Mouse (Mus musculus): ENCODE measurements around the gene Fam71a. TPM values are rescaled to one million over a fixed set of nuclear protein-coding genes. Genes with fewer than 3 reads are reported as not detected.

The Fam71a gene
- polyA plus RNA-seq, 1 experiment from 2014 or later: not detected

GRCm38 (mm10) chr1:191193657-191194424 lies 29.2 kb upstream of the Fam71a start:
- Histone ChIP-seq H3K4me2 (ENCODE audit: low read length) (no peak overlapping the region), H3K9ac (replicated peaks; ENCODE audit: low read depth, low read length) (no peak overlapping the region), H3K27me3 (replicated peaks; ENCODE audit: control insufficient read depth, insufficient read depth, low read length) (peaks cover 5% of the 10 kb centered on the region; the same call in 1 of the 2 replicates), H3K9me3 (ENCODE audit: control insufficient read depth, low read length) (no peaks in the 10 kb centered on the region), H3K36me3 (ENCODE audit: control insufficient read depth, insufficient read depth) (no peaks in the 10 kb centered on the region), H3K4me3 (replicated peaks; ENCODE audit: low read length) (no peak overlapping the region), H3K4me1 (replicated peaks; ENCODE audit: control insufficient read depth, insufficient read depth, low read length) (no peaks in the 10 kb centered on the region), H3K27ac (ENCODE audit: low read length) (no peak overlapping the region)
- ATAC-seq: no peak
- 53% methylated on average over 14 of the region's 14 CpGs for WGBS

GRCm38 (mm10) chr1:191192751-191193150 lies 28.1 kb upstream of the Fam71a start:
- WGBS: 88% methylated on average over 6 of the region's 6 CpGs
- peaks cover 10% of the 10 kb centered on the region; the same call in 1 of the 2 replicates for H3K27me3 ChIP-seq (replicated peaks; ENCODE audit: control insufficient read depth, insufficient read depth, low read length)
- no peaks in the 10 kb centered on the region for H3K4me1 ChIP-seq (replicated peaks; ENCODE audit: control insufficient read depth, insufficient read depth, low read length)
- no peaks in the 10 kb centered on the region for H3K9me3 ChIP-seq (ENCODE audit: control insufficient read depth, low read length)
- H3K4me3 ChIP-seq (replicated peaks; ENCODE audit: low read length): no peak overlapping the region
- H3K9ac ChIP-seq (replicated peaks; ENCODE audit: low read depth, low read length): no peak overlapping the region
- ATAC-seq: no peak
- H3K4me2 ChIP-seq (ENCODE audit: low read length): no peak overlapping the region
- H3K27ac ChIP-seq (ENCODE audit: low read length): no peak overlapping the region
- H3K36me3 ChIP-seq (ENCODE audit: control insufficient read depth, insufficient read depth): no peaks in the 10 kb centered on the region

GRCm38 (mm10) chr1:191192213-191192612 lies 27.6 kb upstream of the Fam71a start:
- no peaks in the 10 kb centered on the region for H3K36me3 ChIP-seq (ENCODE audit: control insufficient read depth, insufficient read depth)
- H3K9me3 ChIP-seq (ENCODE audit: control insufficient read depth, low read length): no peaks in the 10 kb centered on the region
- H3K4me3 ChIP-seq (replicated peaks; ENCODE audit: low read length): no peak overlapping the region
- WGBS: 62% methylated on average over 6 of the region's 6 CpGs
- no peak overlapping the region for H3K9ac ChIP-seq (replicated peaks; ENCODE audit: low read depth, low read length)
- ATAC-seq: no peak
- no peak overlapping the region for H3K4me2 ChIP-seq (ENCODE audit: low read length)
- H3K27me3 ChIP-seq (replicated peaks; ENCODE audit: control insufficient read depth, insufficient read depth, low read length): peaks cover 14% of the 10 kb centered on the region
- no peak overlapping the region for H3K27ac ChIP-seq (ENCODE audit: low read length)
- H3K4me1 ChIP-seq (replicated peaks; ENCODE audit: control insufficient read depth, insufficient read depth, low read length): no peaks in the 10 kb centered on the region

- Histone ChIP-seq H3K4me3 (replicated peaks; ENCODE audit: low read length) (no peak overlapping the region), H3K4me1 (replicated peaks; ENCODE audit: control insufficient read depth, insufficient read depth, low read length) (peaks cover 16% of the 10 kb centered on the region), H3K27me3 (replicated peaks; ENCODE audit: control insufficient read depth, insufficient read depth, low read length) (peaks cover 34% of the 10 kb centered on the region), H3K27ac (ENCODE audit: low read length) (no peak overlapping the region), H3K4me2 (ENCODE audit: low read length) (no peak overlapping the region), H3K36me3 (ENCODE audit: control insufficient read depth, insufficient read depth) (no peaks in the 10 kb centered on the region), H3K9ac (replicated peaks; ENCODE audit: low read depth, low read length) (no peak overlapping the region), H3K9me3 (ENCODE audit: control insufficient read depth, low read length) (no peaks in the 10 kb centered on the region)
- WGBS: 48% methylated on average over 6 of the region's 6 CpGs
- no peak for ATAC-seq
Measured at GRCm38 (mm10) chr1:191189671-191190372, 25.2 kb upstream of the Fam71a start.

- no peak for ATAC-seq
- Histone ChIP-seq H3K27me3 (replicated peaks; ENCODE audit: control insufficient read depth, insufficient read depth, low read length) (peaks cover 62% of the 10 kb centered on the region), H3K36me3 (ENCODE audit: control insufficient read depth, insufficient read depth) (no peaks in the 10 kb centered on the region), H3K4me3 (replicated peaks; ENCODE audit: low read length) (no peak overlapping the region), H3K4me2 (ENCODE audit: low read length) (no peak overlapping the region), H3K9me3 (ENCODE audit: control insufficient read depth, low read length) (no peaks in the 10 kb centered on the region), H3K4me1 (replicated peaks; ENCODE audit: control insufficient read depth, insufficient read depth, low read length) (peaks cover 42% of the 10 kb centered on the region), H3K9ac (replicated peaks; ENCODE audit: low read depth, low read length) (no peak overlapping the region), H3K27ac (ENCODE audit: low read length) (no peak overlapping the region)
- 5% methylated on average over 7 of the region's 7 CpGs for WGBS
Measured at GRCm38 (mm10) chr1:191186386-191186770, 21.8 kb upstream of the Fam71a start.

- Histone ChIP-seq H3K9me3 (ENCODE audit: control insufficient read depth, low read length) (no peaks in the 10 kb centered on the region), H3K27me3 (replicated peaks; ENCODE audit: control insufficient read depth, insufficient read depth, low read length) (peaks cover 65% of the 10 kb centered on the region), H3K9ac (replicated peaks; ENCODE audit: low read depth, low read length) (no peak overlapping the region), H3K4me3 (replicated peaks; ENCODE audit: low read length) (peak overlapping the region; percentile 5; the same call in 1 of the 2 replicates), H3K4me1 (replicated peaks; ENCODE audit: control insufficient read depth, insufficient read depth, low read length) (peaks cover 42% of the 10 kb centered on the region), H3K27ac (ENCODE audit: low read length) (no peak overlapping the region), H3K4me2 (ENCODE audit: low read length) (peak overlapping the region; percentile 20), H3K36me3 (ENCODE audit: control insufficient read depth, insufficient read depth) (no peaks in the 10 kb centered on the region)
- no peak for ATAC-seq
- WGBS: under 1% methylated on average over 16 of the region's 16 CpGs
Measured at GRCm38 (mm10) chr1:191185761-191186385, 21.3 kb upstream of the Fam71a start.

- Histone ChIP-seq H3K9me3 (ENCODE audit: control insufficient read depth, low read length) (no peaks in the 10 kb centered on the region), H3K36me3 (ENCODE audit: control insufficient read depth, insufficient read depth) (no peaks in the 10 kb centered on the region), H3K27me3 (replicated peaks; ENCODE audit: control insufficient read depth, insufficient read depth, low read length) (peaks cover 73% of the 10 kb centered on the region), H3K9ac (replicated peaks; ENCODE audit: low read depth, low read length) (no peak overlapping the region), H3K27ac (ENCODE audit: low read length) (no peak overlapping the region), H3K4me2 (ENCODE audit: low read length) (peak overlapping the region; percentile 20), H3K4me3 (replicated peaks; ENCODE audit: low read length) (peak overlapping the region; percentile 3), H3K4me1 (replicated peaks; ENCODE audit: control insufficient read depth, insufficient read depth, low read length) (peaks cover 42% of the 10 kb centered on the region)
- WGBS: under 1% methylated on average over 22 of the region's 22 CpGs
- no peak for ATAC-seq
Measured at GRCm38 (mm10) chr1:191184841-191185251, 20.2 kb upstream of the Fam71a start.

GRCm38 (mm10) chr1:191184066-191184815 lies 19.6 kb upstream of the Fam71a start:
- no peaks in the 10 kb centered on the region for H3K9me3 ChIP-seq (ENCODE audit: control insufficient read depth, low read length)
- H3K36me3 ChIP-seq (ENCODE audit: control insufficient read depth, insufficient read depth): no peaks in the 10 kb centered on the region
- 0 out of 2 replicates have a peak, but pooled peaks have one; percentile 21 for ATAC-seq
- peak overlapping the region; percentile 19 for H3K9ac ChIP-seq (replicated peaks; ENCODE audit: low read depth, low read length)
- no peak overlapping the region for H3K27ac ChIP-seq (ENCODE audit: low read length)
- H3K4me2 ChIP-seq (ENCODE audit: low read length): peak overlapping the region; percentile 96
- 1% methylated on average over 42 of the region's 42 CpGs for WGBS
- peaks cover 42% of the 10 kb centered on the region for H3K4me1 ChIP-seq (replicated peaks; ENCODE audit: control insufficient read depth, insufficient read depth, low read length)
- H3K27me3 ChIP-seq (replicated peaks; ENCODE audit: control insufficient read depth, insufficient read depth, low read length): peaks cover 75% of the 10 kb centered on the region
- peak overlapping the region; percentile 51 for H3K4me3 ChIP-seq (replicated peaks; ENCODE audit: low read length)

Measured in forebrain, embryonic 16.5 days (tissue).